Mouse (Mus musculus): ENCODE results near the gene Ifi203. TPM values are rescaled to one million over a fixed set of nuclear protein-coding genes. Genes with fewer than 3 reads are reported as not detected.
"Not testable (repeated sequence)": the region's sequence is repeated elsewhere in the genome, so short reads cannot be mapped to it uniquely, and the experiment has no call there.

The Ifi203 gene
- polyA plus RNA-seq, 1 experiment from 2014 or later = 1.2 TPM

DNA sequence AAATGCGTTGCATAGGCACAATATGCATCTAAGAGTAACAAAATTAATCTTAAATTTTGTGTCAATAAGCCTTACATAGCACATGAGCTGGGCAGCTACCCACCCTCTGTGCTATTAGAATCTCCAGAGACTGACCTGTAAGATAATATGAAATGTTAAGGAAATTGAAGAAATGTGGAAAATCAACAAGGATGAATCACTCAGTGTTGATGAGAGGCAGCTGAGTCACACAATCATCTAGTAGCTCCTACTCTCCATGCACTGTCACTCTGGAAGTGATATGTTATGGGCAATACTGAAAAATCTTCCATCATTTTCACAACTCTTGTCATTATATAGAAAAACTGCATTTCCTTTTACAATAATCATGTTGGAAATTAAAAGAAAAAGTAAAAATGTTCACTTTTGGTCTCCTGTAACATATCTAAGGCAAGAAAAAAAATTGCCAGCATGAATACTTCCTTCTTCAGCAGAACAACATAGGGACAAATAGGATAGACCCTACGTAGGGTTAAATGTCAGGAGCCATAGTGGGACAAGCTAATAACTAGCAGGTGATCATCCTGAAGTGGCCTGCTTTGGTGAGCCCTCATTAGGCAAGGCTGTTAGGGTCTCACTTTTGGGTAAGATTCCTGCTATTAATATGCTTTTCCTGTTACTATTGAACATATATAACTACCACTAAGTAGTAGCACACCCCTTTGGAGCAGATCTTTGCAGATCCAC lies 12.8 kb upstream of the Ifi203 start:
- ATAC-seq = no peak
- H3K4me2 ChIP-seq (ENCODE audit: low read length) = no peak overlapping the region
- no peaks in the 10 kb centered on the region for H3K36me3 ChIP-seq (ENCODE audit: control insufficient read depth, insufficient read depth, low read length)
- no peak overlapping the region for H3K4me3 ChIP-seq (ENCODE audit: low read length)
- 83% methylated on average over 2 of the region's 2 CpGs for WGBS
- no peaks in the 10 kb centered on the region for H3K4me1 ChIP-seq (ENCODE audit: control insufficient read depth, insufficient read depth, low read depth, low read length)
- no peaks in the 10 kb centered on the region for H3K9me3 ChIP-seq (ENCODE audit: control insufficient read depth, low read length)
- H3K27ac ChIP-seq (ENCODE audit: low read depth, low read length) = no peak overlapping the region
- H3K9ac ChIP-seq (ENCODE audit: low read depth, low read length) = no peak overlapping the region
- H3K27me3 ChIP-seq (replicated peaks; ENCODE audit: control insufficient read depth, insufficient read depth, low read length) = no peaks in the 10 kb centered on the region

DNA sequence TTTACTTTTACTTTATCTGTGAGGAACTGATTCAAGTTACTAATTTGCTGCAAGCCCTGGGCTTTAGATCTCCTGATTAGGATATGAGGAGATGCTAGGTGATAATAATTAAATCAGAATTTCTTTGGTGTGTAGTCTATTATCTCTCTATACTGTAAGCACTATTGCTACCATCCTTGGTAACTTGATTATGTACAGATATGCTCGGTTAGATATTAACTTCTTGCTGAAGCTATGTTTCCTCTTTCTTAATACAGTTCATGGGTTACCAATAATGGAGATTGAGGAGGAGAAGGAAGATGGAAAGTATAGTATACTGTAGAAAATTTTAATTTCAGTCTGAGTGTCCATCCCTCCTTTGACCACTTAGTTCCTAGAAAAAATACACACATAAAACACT lies 11.1 kb upstream of the Ifi203 start:
- Histone ChIP-seq H3K27me3 (replicated peaks; ENCODE audit: control insufficient read depth, insufficient read depth, low read length) (no peaks in the 10 kb centered on the region), H3K36me3 (ENCODE audit: control insufficient read depth, insufficient read depth, low read length) (no peaks in the 10 kb centered on the region), H3K9me3 (ENCODE audit: control insufficient read depth, low read length) (no peaks in the 10 kb centered on the region), H3K9ac (ENCODE audit: low read depth, low read length) (no peak overlapping the region), H3K4me3 (ENCODE audit: low read length) (no peak overlapping the region), H3K4me2 (ENCODE audit: low read length) (no peak overlapping the region), H3K4me1 (ENCODE audit: control insufficient read depth, insufficient read depth, low read depth, low read length) (no peaks in the 10 kb centered on the region), H3K27ac (ENCODE audit: low read depth, low read length) (no peak overlapping the region)
- WGBS = 93% methylated on average over 1 of the region's 1 CpGs
- ATAC-seq = no peak

DNA sequence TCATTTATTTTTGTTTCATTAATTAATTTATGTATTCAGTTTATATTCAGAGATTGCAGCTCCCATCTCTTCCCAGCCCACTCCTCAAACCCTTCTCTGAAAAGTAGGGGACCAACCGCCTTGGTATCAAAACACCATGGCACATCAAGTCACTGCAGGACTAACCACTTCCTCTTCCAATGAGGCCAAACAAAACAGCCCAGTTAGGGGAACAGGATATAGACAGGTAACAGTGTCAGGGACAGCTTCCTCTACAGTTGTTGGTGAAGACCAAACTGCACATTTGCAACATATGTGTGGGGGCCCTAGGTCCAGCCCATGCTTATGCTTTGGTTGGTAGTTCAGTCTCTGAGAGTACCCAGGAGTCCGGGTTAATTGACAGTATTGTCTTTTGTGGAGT lies 6.6 kb upstream of the Ifi203 start:
- not testable (repeated sequence) for ATAC-seq; H3K4me3 ChIP-seq (ENCODE audit: low read length); H3K36me3 ChIP-seq (ENCODE audit: control insufficient read depth, insufficient read depth, low read length); H3K4me1 ChIP-seq (ENCODE audit: control insufficient read depth, insufficient read depth, low read depth, low read length); H3K27ac ChIP-seq (ENCODE audit: low read depth, low read length); H3K9ac ChIP-seq (ENCODE audit: low read depth, low read length); H3K27me3 ChIP-seq (replicated peaks; ENCODE audit: control insufficient read depth, insufficient read depth, low read length); H3K9me3 ChIP-seq (ENCODE audit: control insufficient read depth, low read length); H3K4me2 ChIP-seq (ENCODE audit: low read length)
- WGBS = 93% methylated on average over 2 of the region's 2 CpGs

DNA sequence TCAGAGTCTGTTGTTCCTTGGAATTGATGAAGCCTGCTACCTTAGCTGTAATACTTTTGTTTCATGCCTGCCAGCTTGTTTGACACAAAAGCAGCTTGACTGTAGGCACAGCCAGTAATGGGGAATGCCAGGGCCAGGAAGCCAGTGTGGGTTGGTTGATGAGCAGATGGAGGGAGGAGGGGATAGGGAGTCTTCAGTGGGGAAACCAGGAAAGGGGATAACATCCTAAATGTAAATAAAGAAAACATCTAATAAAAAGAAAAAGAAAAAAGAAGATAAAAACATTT lies 251 bp upstream of the Ifi203 start:
- not testable (repeated sequence) for H3K27ac ChIP-seq (ENCODE audit: low read depth, low read length); H3K4me2 ChIP-seq (ENCODE audit: low read length); H3K27me3 ChIP-seq (replicated peaks; ENCODE audit: control insufficient read depth, insufficient read depth, low read length); H3K4me1 ChIP-seq (ENCODE audit: control insufficient read depth, insufficient read depth, low read depth, low read length); H3K9me3 ChIP-seq (ENCODE audit: control insufficient read depth, low read length); H3K9ac ChIP-seq (ENCODE audit: low read depth, low read length); H3K36me3 ChIP-seq (ENCODE audit: control insufficient read depth, insufficient read depth, low read length); H3K4me3 ChIP-seq (ENCODE audit: low read length)
- ATAC-seq = 0 out of 2 replicates have a peak, but pooled peaks have one; percentile 20

DNA sequence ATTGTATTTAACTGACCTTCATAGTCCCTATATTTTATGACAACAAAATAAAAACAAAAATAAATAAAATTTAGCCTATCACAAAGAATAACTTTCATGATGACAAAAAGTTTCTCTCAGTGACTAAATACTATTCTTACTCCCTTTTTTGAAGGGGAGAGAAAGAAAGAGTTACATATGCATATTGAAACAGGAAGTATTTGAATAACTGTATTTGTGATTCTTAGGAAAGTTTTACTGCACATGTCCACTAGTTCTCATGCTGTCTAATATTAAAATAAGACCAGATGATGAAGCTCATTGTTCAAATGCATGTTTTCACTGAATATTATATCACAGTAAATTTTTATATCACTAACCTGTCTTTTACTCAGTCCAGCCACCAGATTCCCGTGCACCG lies 950 bp downstream of the Ifi203 start:
- 97% methylated on average over 2 of the region's 2 CpGs for WGBS
- not testable (repeated sequence) for H3K9me3 ChIP-seq (ENCODE audit: control insufficient read depth, low read length); H3K27me3 ChIP-seq (replicated peaks; ENCODE audit: control insufficient read depth, insufficient read depth, low read length); H3K4me3 ChIP-seq (ENCODE audit: low read length); H3K36me3 ChIP-seq (ENCODE audit: control insufficient read depth, insufficient read depth, low read length); H3K27ac ChIP-seq (ENCODE audit: low read depth, low read length); H3K4me1 ChIP-seq (ENCODE audit: control insufficient read depth, insufficient read depth, low read depth, low read length); H3K4me2 ChIP-seq (ENCODE audit: low read length); ATAC-seq; H3K9ac ChIP-seq (ENCODE audit: low read depth, low read length)

DNA sequence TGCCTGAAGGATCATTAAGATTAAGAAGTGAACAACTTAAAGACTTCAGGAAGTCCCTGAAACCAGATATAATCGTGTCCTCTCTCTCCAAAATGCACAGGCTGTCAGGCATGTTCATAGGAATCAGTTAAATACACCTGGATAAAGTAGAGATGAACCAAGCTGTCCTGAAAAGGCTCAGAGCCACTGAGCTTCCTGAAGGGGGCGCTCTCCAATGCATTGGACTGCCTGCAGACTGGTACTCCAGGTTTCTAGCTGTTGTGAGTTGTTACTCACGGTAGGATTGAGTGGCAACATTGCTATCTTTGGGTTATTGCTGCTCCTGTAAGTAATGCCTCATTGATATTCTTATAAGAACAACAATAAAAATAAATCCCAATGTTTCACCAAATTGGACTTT lies 23.2 kb downstream of the Ifi203 start:
- not testable (repeated sequence) for H3K4me2 ChIP-seq (ENCODE audit: low read length); H3K9ac ChIP-seq (ENCODE audit: low read depth, low read length); ATAC-seq; H3K27me3 ChIP-seq (replicated peaks; ENCODE audit: control insufficient read depth, insufficient read depth, low read length); H3K27ac ChIP-seq (ENCODE audit: low read depth, low read length); H3K4me1 ChIP-seq (ENCODE audit: control insufficient read depth, insufficient read depth, low read depth, low read length); H3K36me3 ChIP-seq (ENCODE audit: control insufficient read depth, insufficient read depth, low read length); H3K9me3 ChIP-seq (ENCODE audit: control insufficient read depth, low read length); H3K4me3 ChIP-seq (ENCODE audit: low read length)
- 93% methylated on average over 2 of the region's 3 CpGs for WGBS

DNA sequence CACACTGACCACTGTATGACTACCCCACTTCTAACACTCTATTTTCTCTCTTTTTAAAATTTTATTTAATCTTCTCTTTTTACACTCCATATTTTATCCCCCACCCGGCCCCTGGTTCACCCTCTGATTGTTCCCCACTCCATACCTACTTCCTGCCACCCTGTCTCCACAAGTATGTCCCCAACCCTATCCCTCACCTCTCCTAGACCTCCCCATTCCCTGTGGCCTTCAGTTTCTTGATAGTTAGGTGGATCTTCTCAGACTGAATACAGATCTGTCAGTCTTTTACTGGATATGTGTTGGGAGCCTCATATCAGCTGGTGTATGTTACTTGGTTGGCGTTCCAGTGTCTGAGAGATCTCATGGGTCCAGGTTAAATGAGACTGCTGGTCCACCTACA lies 27.9 kb downstream of the Ifi203 start:
- no peaks in the 10 kb centered on the region for H3K27me3 ChIP-seq (replicated peaks; ENCODE audit: control insufficient read depth, insufficient read depth, low read length)
- H3K36me3 ChIP-seq (ENCODE audit: control insufficient read depth, insufficient read depth, low read length) = no peaks in the 10 kb centered on the region
- ATAC-seq = no peak
- H3K9ac ChIP-seq (ENCODE audit: low read depth, low read length) = no peak overlapping the region
- no peak overlapping the region for H3K4me3 ChIP-seq (ENCODE audit: low read length)
- no peak overlapping the region for H3K4me2 ChIP-seq (ENCODE audit: low read length)
- 82% methylated on average over 2 of the region's 2 CpGs for WGBS
- H3K4me1 ChIP-seq (ENCODE audit: control insufficient read depth, insufficient read depth, low read depth, low read length) = no peaks in the 10 kb centered on the region
- no peak overlapping the region for H3K27ac ChIP-seq (ENCODE audit: low read depth, low read length)
- no peaks in the 10 kb centered on the region for H3K9me3 ChIP-seq (ENCODE audit: control insufficient read depth, low read length)

DNA sequence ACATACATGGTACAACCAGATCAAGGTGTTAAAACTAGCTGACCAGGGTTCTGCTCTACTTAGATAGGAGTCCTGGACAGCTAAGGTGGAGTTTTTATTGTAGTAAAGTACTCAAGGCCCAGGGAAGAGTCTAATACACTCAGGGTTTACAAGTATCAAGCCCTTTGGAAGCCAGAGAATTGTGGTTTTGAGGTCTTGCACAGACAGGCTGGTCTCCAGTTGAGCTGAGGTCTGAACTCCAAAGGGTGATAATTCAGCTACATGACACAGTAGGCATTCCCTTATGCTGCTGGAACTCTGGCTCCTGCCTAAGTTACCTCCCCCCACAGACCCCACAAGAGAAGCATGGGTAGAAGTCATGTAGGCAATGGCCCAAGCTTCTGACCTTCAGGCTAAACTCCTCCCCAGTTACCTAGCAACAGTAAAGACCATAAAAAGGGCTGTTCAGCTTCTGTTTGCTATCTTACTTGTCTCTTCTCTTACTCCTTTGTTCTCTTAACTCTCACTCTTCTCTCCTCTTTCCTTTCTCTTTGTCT lies 29.1 kb downstream of the Ifi203 start:
- not testable (repeated sequence) for H3K27me3 ChIP-seq (replicated peaks; ENCODE audit: control insufficient read depth, insufficient read depth, low read length); H3K9me3 ChIP-seq (ENCODE audit: control insufficient read depth, low read length); H3K4me1 ChIP-seq (ENCODE audit: control insufficient read depth, insufficient read depth, low read depth, low read length); H3K4me2 ChIP-seq (ENCODE audit: low read length); H3K4me3 ChIP-seq (ENCODE audit: low read length); H3K27ac ChIP-seq (ENCODE audit: low read depth, low read length); ATAC-seq; H3K9ac ChIP-seq (ENCODE audit: low read depth, low read length); H3K36me3 ChIP-seq (ENCODE audit: control insufficient read depth, insufficient read depth, low read length)

DNA sequence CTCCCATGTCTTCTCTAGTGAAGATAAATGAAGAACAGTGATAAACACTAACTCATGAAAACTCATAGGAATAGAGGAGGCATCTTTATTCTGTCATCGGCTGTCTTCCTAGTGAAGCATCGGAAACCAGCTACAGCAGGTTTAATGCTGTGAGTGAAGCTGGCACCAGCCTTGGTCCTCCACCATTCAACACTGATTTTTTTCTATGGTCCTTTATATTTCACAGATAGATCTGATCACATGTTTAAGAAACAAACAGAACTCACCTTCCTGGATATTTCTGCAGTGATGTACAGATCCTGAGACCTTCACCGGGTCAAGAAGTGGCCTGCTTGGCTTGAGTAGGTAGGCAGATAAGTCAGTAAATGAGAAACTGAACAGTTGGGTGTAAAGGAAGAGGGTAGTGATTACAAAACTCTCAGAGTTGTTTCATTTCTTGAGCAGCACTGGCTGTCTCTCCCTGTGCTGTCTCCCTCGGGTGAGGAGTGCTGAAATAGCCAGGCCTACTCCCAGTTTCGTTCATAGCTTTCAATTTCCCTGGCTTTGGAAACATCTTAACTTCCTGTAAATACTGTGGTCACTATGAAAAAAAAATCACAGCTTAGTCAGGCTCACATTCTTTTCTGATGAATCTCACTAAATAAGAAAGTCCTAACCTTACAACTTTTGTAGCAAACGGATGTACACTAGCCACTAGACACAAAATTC lies 29.8 kb downstream of the Ifi203 start, which contains the start of gene Ifi211:
Gene Ifi211, minus strand, starts transcription at position 499 of the 708 bp plus-strand sequence.
- H3K36me3 ChIP-seq (ENCODE audit: control insufficient read depth, insufficient read depth, low read length); H3K4me1 ChIP-seq (ENCODE audit: control insufficient read depth, insufficient read depth, low read depth, low read length); H3K9me3 ChIP-seq (ENCODE audit: control insufficient read depth, low read length); H3K27ac ChIP-seq (ENCODE audit: low read depth, low read length); H3K4me3 ChIP-seq (ENCODE audit: low read length); ATAC-seq; H3K4me2 ChIP-seq (ENCODE audit: low read length); H3K9ac ChIP-seq (ENCODE audit: low read depth, low read length); H3K27me3 ChIP-seq (replicated peaks; ENCODE audit: control insufficient read depth, insufficient read depth, low read length): not testable (repeated sequence)
- 89% methylated on average over 6 of the region's 6 CpGs for WGBS

All from hindbrain, embryonic 16.5 days (tissue).